Mouse (Mus musculus) myocyte (in vitro differentiated cells): ENCODE results near the gene Morf4l1.

Source experiments
- E2F4 ChIP-seq: IDR thresholded peaks from one replicate; pipeline ENCODE4 v1.6.1; 2011; ENCODE audit warnings: mild to moderate bottlenecking, control low read depth, moderate library complexity; ENCODE audit not compliant: insufficient read depth
- MAX ChIP-seq: IDR thresholded peaks from one replicate; pipeline ENCODE4 v1.6.1; 2011; ENCODE audit warnings: low read depth, mild to moderate bottlenecking, control low read depth
- MYOD1 ChIP-seq, 3 experiments: IDR thresholded peaks; one replicate each; pipeline ENCODE4 v1.6.1; 2011; ENCODE audit warnings: control low read depth in 2 of 3, low read depth in 2 of 3, mild to moderate bottlenecking in 2 of 3, moderate library complexity in 1 of 3; ENCODE audit not compliant: insufficient read length in 2 of 3, control insufficient read depth in 1 of 3
- MYOG ChIP-seq, 3 experiments: IDR thresholded peaks; one replicate each; pipeline ENCODE4 v1.6.1; 2011; ENCODE audit warnings: control low read depth in 2 of 3, low read depth in 2 of 3, mild to moderate bottlenecking in 2 of 3; ENCODE audit not compliant: insufficient read length in 2 of 3, control insufficient read depth in 1 of 3, insufficient read depth in 1 of 3
- POLR2A ChIP-seq: IDR thresholded peaks from one replicate; pipeline ENCODE4 v1.6.1; 2011; ENCODE audit warnings: low read depth, mild to moderate bottlenecking, control low read depth, moderate library complexity; ENCODE audit not compliant: insufficient read length
- POLR2AphosphoS2 ChIP-seq: IDR thresholded peaks from one replicate; pipeline ENCODE4 v1.6.1; 2011; ENCODE audit warnings: low read depth, control low read depth; ENCODE audit not compliant: insufficient read length
- REST ChIP-seq: IDR thresholded peaks from one replicate; pipeline ENCODE4 v1.6.1; 2011; ENCODE audit warnings: mild to moderate bottlenecking, control low read depth, moderate library complexity; ENCODE audit not compliant: insufficient read depth, insufficient read length
- SRF ChIP-seq: IDR thresholded peaks from one replicate; pipeline ENCODE4 v1.6.1; 2011; ENCODE audit warnings: low read depth; ENCODE audit not compliant: control insufficient read depth, insufficient read length
- TCF12 ChIP-seq: IDR thresholded peaks from one replicate; pipeline ENCODE4 v1.6.1; 2011; ENCODE audit warnings: mild to moderate bottlenecking, control low read depth; ENCODE audit not compliant: poor library complexity, insufficient read depth, severe bottlenecking
- TCF3 ChIP-seq: IDR thresholded peaks from one replicate; pipeline ENCODE4 v1.6.1; 2011; ENCODE audit warnings: low read depth, control low read depth; ENCODE audit not compliant: insufficient read length
- USF1 ChIP-seq: IDR thresholded peaks from one replicate; pipeline ENCODE4 v1.6.1; 2011; ENCODE audit warnings: low read depth, mild to moderate bottlenecking, control low read depth, moderate library complexity

DNA sequence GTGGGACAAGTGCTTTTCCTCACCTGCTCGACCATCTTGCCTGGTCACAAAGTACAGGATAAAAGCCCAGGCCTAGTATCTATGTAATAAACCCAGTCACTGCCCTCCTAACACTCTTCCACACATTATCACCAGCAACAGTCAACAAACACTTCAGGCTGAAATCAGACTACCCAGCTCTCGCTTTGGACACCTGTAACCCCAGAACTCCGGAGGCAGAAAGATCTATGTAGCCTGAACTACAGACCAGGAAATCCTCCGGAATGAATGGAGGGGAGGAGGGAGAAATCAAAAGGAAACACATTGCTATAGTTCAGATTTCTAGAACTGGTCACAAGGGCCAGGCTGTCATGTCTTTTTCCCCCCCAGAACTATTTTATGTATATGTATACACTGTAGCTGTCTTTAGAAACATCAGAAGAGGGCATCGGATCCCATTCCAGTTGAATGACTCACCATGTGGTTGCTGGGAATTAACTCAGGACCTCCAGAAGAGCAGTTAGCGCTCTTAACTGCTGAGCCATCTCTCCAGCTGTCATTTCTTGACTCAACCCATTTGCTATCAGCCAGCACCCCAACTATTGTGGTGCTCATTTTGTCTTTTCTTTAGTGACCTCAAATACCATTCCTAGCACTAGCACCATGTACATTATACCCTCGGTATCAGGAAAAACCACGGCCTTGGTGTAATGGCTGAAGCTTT lies 29.7 kb downstream of the Morf4l1 start:
- TF ChIP-seq POLR2A: no peak
- TF ChIP-seq MAX: no peak
- TF ChIP-seq USF1: no peak
- no peak for TF ChIP-seq REST
- TF ChIP-seq E2F4: no peak
- TF ChIP-seq MYOD1 (IDR thresholded peaks at IDR 0.05; ENCODE audit: control insufficient read depth in 1 of 3, insufficient read length in 2 of 3, low read depth in 2 of 3): peak in 2 of 3 experiments; percentile 56 to 57
- TF ChIP-seq SRF: no peak
- TF ChIP-seq TCF12: no peak
- peak; percentile 46 for TF ChIP-seq POLR2AphosphoS2
- TF ChIP-seq MYOG (IDR thresholded peaks at IDR 0.05; ENCODE audit: control insufficient read depth in 1 of 3, insufficient read depth in 1 of 3, insufficient read length in 2 of 3, low read depth in 2 of 3): peak in 2 of 3 experiments; percentile 12 to 16
- TF ChIP-seq TCF3: no peak
